Mouse (Mus musculus): Measurements from ENCODE around the gene Ahnak2.
"Not testable (repeated sequence)": the region's sequence is repeated elsewhere in the genome, so short reads cannot be mapped to it uniquely, and the experiment has no call there.

The Ahnak2 gene

GRCm38 (mm10) chr12:112801864-112802846 is at the start of gene Ahnak2:
Gene Ahnak2, minus strand, starts transcription at chr12:112802657.
- no peak for DNase-seq

GRCm38 (mm10) chr12:112851116-112851515 is 48.7 kb upstream of the Ahnak2 start:
- DNase-seq = no peak

GRCm38 (mm10) chr12:112850344-112850743 is 47.9 kb upstream of the Ahnak2 start:
- DNase-seq = no peak

GRCm38 (mm10) chr12:112849235-112850022 is 47.0 kb upstream of the Ahnak2 start:
- no peak for DNase-seq

- no peak for DNase-seq
Measured at GRCm38 (mm10) chr12:112847880-112848279, 45.4 kb upstream of the Ahnak2 start.

- DNase-seq = peak; percentile 92
Measured at GRCm38 (mm10) chr12:112843803-112844202, 41.3 kb upstream of the Ahnak2 start.

- DNase-seq = not testable (repeated sequence)
Measured at GRCm38 (mm10) chr12:112842128-112842527, 39.7 kb upstream of the Ahnak2 start.

- DNase-seq = not testable (repeated sequence)
Measured at GRCm38 (mm10) chr12:112841338-112841892, 39.0 kb upstream of the Ahnak2 start.

- no peak for DNase-seq
Measured at GRCm38 (mm10) chr12:112840209-112841086, 38.0 kb upstream of the Ahnak2 start.

GRCm38 (mm10) chr12:112835046-112835445 is 32.6 kb upstream of the Ahnak2 start:
- DNase-seq = no peak

GRCm38 (mm10) chr12:112833527-112833926 is 31.1 kb upstream of the Ahnak2 start:
- DNase-seq = no peak

- DNase-seq = no peak
Measured at GRCm38 (mm10) chr12:112832411-112832810, 30.0 kb upstream of the Ahnak2 start.

- DNase-seq = no peak
Measured at GRCm38 (mm10) chr12:112830570-112830969, 28.1 kb upstream of the Ahnak2 start.

- DNase-seq = no peak
Measured at GRCm38 (mm10) chr12:112830141-112830540, 27.7 kb upstream of the Ahnak2 start.

GRCm38 (mm10) chr12:112829244-112829864 is 26.9 kb upstream of the Ahnak2 start, which contains the start of gene Cdca4:
Gene Cdca4, minus strand, starts transcription at chr12:112829423.
- DNase-seq = peak; percentile 98

GRCm38 (mm10) chr12:112828501-112829243 is 26.2 kb upstream of the Ahnak2 start:
- DNase-seq = peak; percentile 78

GRCm38 (mm10) chr12:112825901-112826300 is 23.4 kb upstream of the Ahnak2 start:
- no peak for DNase-seq

GRCm38 (mm10) chr12:112823221-112823620 is 20.8 kb upstream of the Ahnak2 start:
- DNase-seq = no peak

- no peak for DNase-seq
Measured at GRCm38 (mm10) chr12:112822676-112823075, 20.2 kb upstream of the Ahnak2 start.

- DNase-seq = no peak
Measured at GRCm38 (mm10) chr12:112821974-112822373, 19.5 kb upstream of the Ahnak2 start.

GRCm38 (mm10) chr12:112821216-112821615 is 18.8 kb upstream of the Ahnak2 start:
- no peak for DNase-seq

All from lung, postnatal 10 days (tissue).